Mouse (Mus musculus) small intestine, adult 2 months (tissue): Measurements from ENCODE around the gene Ipmk. TPM values are rescaled to one million over a fixed set of nuclear protein-coding genes. Genes with fewer than 3 reads are reported as not detected.
"Not testable (repeated sequence)": the region's sequence is repeated elsewhere in the genome, so short reads cannot be mapped to it uniquely, and the experiment has no call there.

Experiments
- H3K27ac ChIP-seq: fragments of 200-500 bp; 2 replicates; pipeline ENCODE4 v1.5.1; 2012; ENCODE audit warnings: low read depth, low read length, control low read depth, inconsistent platforms; ENCODE audit not compliant: insufficient read depth
- H3K27me3 ChIP-seq: fragments of 200-500 bp; 2 replicates; pipeline ENCODE4 v1.6.1; 2012; ENCODE audit warnings: mild to moderate bottlenecking, moderate library complexity, low read length, inconsistent platforms; ENCODE audit not compliant: control insufficient read depth, insufficient read depth
- H3K36me3 ChIP-seq: fragments of 200-500 bp; 2 replicates; pipeline ENCODE4 v1.6.1; 2012; ENCODE audit warnings: mild to moderate bottlenecking, low read length, control low read depth, inconsistent platforms; ENCODE audit not compliant: control insufficient read depth, insufficient read depth
- H3K4me1 ChIP-seq: fragments of 200-500 bp; 2 replicates; pipeline ENCODE4 v1.6.1; 2012; ENCODE audit warnings: low read length, inconsistent platforms, mixed read lengths; ENCODE audit not compliant: control insufficient read depth, insufficient read depth, insufficient read length
- H3K4me3 ChIP-seq: fragments of 200-500 bp; 2 replicates; pipeline ENCODE4 v1.5.1; 2012; ENCODE audit warnings: low read depth, mild to moderate bottlenecking, control low read depth, inconsistent platforms, low read length, moderate library complexity
- CTCF ChIP-seq: fragments of 200-500 bp; IDR thresholded peaks from 2 replicates; pipeline ENCODE4 v1.5.1; 2012; ENCODE audit warnings: low read depth, mild to moderate bottlenecking, control low read depth, inconsistent platforms, low read length, moderate library complexity, mixed read lengths; ENCODE audit not compliant: insufficient replicate concordance, insufficient read length; ENCODE audit errors: extremely low read depth
- POLR2A ChIP-seq: fragments of 200-500 bp; IDR thresholded peaks from 2 replicates; pipeline ENCODE4 v1.6.1; 2012; ENCODE audit warnings: low read depth, mild to moderate bottlenecking, control low read depth, inconsistent platforms, low read length, moderate library complexity
- WGBS: fragments of 180-500 bp; shearing (Covaris S2); methylation state at CpG from one replicate; pipeline ENCODE4 v1.1.7; 2018; 5-methylcytosine and 5-hydroxymethylcytosine counted together
- polyA plus RNA-seq: library from polyadenylated mRNA; depleted of rRNA; stranded (reverse); fragments of >200 nt; gene quantifications from 2 replicates; pipeline ENCODE4 v1.2.3, GENCODE M21; 2012

Gene Ipmk
- polyA plus RNA-seq, 1 experiment: 111 TPM

- H3K4me1 ChIP-seq: peaks cover 10% of the 10 kb centered on the region; the same call in 1 of the 2 replicates
- no peak overlapping the region for H3K4me3 ChIP-seq
- H3K27me3 ChIP-seq: no peaks in the 10 kb centered on the region
- 84% methylated on average over 29 of the region's 29 CpGs for WGBS
- 0 out of 2 replicates have a peak overlapping the region, but pooled peaks have one; percentile 70 for H3K27ac ChIP-seq
- TF ChIP-seq CTCF (no peak), POLR2A (no peak)
- peaks cover 66% of the 10 kb centered on the region for H3K36me3 ChIP-seq
Observed at GRCm38 (mm10) chr10:71381471-71382033, 34.0 kb downstream of the Ipmk start.

GRCm38 (mm10) chr10:71382109-71382508 is 34.5 kb downstream of the Ipmk start:
- peak overlapping the region; percentile 70 for H3K27ac ChIP-seq
- peaks cover 60% of the 10 kb centered on the region for H3K36me3 ChIP-seq
- 63% methylated on average over 7 of the region's 7 CpGs for WGBS
- no peaks in the 10 kb centered on the region for H3K27me3 ChIP-seq
- no peak for TF ChIP-seq POLR2A
- TF ChIP-seq CTCF: no peak
- peaks cover 5% of the 10 kb centered on the region; the same call in 1 of the 2 replicates for H3K4me1 ChIP-seq
- H3K4me3 ChIP-seq: no peak overlapping the region

GRCm38 (mm10) chr10:71382858-71383551 is 35.4 kb downstream of the Ipmk start:
- Histone ChIP-seq H3K36me3 (peaks cover 55% of the 10 kb centered on the region), H3K27me3 (no peaks in the 10 kb centered on the region), H3K27ac (peak overlapping the region; percentile 94), H3K4me1 (peaks cover 5% of the 10 kb centered on the region; the same call in 1 of the 2 replicates), H3K4me3 (no peak overlapping the region)
- WGBS: 27% methylated on average over 8 of the region's 8 CpGs
- TF ChIP-seq CTCF (no peak), POLR2A (no peak)

- not testable (repeated sequence) for H3K27me3 ChIP-seq, H3K4me1 ChIP-seq, H3K4me3 ChIP-seq
- 70% methylated on average over 6 of the region's 6 CpGs for WGBS
- peaks cover 51% of the 10 kb centered on the region for H3K36me3 ChIP-seq
- peak overlapping the region; percentile 67; the same call in 1 of the 2 replicates for H3K27ac ChIP-seq
Observed at GRCm38 (mm10) chr10:71383552-71383924, 36.0 kb downstream of the Ipmk start.

- Histone ChIP-seq H3K36me3 (peaks cover 43% of the 10 kb centered on the region), H3K27ac (no peak overlapping the region), H3K27me3 (no peaks in the 10 kb centered on the region), H3K4me1 (peaks cover 5% of the 10 kb centered on the region; the same call in 1 of the 2 replicates), H3K4me3 (no peak overlapping the region)
- TF ChIP-seq CTCF: no peak
- no peak for TF ChIP-seq POLR2A
- 66% methylated on average over 19 of the region's 19 CpGs for WGBS
Observed at GRCm38 (mm10) chr10:71384159-71385044, 36.8 kb downstream of the Ipmk start.

GRCm38 (mm10) chr10:71389311-71389710 is 41.7 kb downstream of the Ipmk start:
- 85% methylated on average over 5 of the region's 5 CpGs for WGBS
- peaks cover 13% of the 10 kb centered on the region for H3K36me3 ChIP-seq
- H3K27me3 ChIP-seq: no peaks in the 10 kb centered on the region
- H3K4me3 ChIP-seq: no peak overlapping the region
- no peak overlapping the region for H3K27ac ChIP-seq
- no peaks in the 10 kb centered on the region for H3K4me1 ChIP-seq
- TF ChIP-seq CTCF (no peak), POLR2A (no peak)
